Mouse (Mus musculus) kidney, postnatal 10 days (tissue): ENCODE measurements around the gene Ociad1.
A peak's percentile ranks its signal among the peaks of the same experiment; 100 is the strongest.

ENCODE experiments used
- DNase-seq: peaks from one replicate; pipeline ENCODE4 v3.0.0; 2021; ENCODE audit warnings: mixed read lengths

Ociad1 gene

GRCm38 (mm10) chr5:73340723-73341235 is 48.2 kb downstream of the Ociad1 start, which contains the start of gene Ociad2:
Gene Ociad2 (minus strand): TSS chr5:73341028.
- DNase-seq, result no peak

- DNase-seq, result no peak
These were observed 50.2 kb downstream of the Ociad1 start for GRCm38 (mm10) chr5:73342701-73343355.

DNA sequence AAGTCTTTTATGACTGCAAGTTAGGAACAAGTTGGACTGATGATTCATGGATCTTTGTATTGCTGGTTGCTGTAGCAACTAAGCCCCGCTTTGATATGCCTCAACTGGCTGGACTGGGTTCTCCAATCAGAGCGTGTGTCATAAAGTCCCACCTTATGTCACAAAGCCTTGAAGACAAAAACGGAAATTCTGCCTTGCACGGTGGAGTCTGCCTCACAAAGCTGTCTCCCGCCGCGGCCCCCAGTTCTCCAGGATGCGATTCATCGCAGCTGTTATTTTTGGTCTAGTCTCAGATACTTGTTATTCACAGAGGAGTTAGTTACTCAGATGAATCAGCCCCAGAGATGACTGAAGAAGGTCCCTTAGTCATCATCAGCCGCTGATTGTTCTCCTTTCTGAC is 51.7 kb downstream of the Ociad1 start:
- peak; percentile 53 for DNase-seq

- DNase-seq, result no peak
These were observed 52.7 kb downstream of the Ociad1 start for GRCm38 (mm10) chr5:73345254-73345653.

GRCm38 (mm10) chr5:73349514-73349913 is 56.9 kb downstream of the Ociad1 start:
- DNase-seq, result no peak

DNA sequence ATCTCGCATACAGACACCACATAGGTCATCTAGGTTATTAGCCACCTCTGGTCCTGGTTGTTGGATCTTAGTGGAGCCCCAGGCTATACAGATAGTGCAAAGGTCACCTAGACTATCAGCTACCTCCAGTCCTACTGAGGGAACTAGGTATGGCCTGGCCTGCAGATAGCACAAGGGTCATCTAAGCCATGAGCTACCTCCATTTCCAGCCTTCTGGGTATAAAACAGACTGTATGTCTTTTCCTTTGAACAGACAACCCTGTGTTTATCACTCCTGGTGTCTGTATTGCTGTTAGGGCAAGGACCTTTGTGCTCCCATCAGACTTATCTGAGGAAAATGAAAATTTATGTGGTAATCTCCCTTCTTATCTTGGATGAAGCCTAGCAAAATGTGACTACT is 59.2 kb downstream of the Ociad1 start:
- DNase-seq, result no peak

GRCm38 (mm10) chr5:73353519-73353918 is 60.9 kb downstream of the Ociad1 start:
- peak; percentile 31 for DNase-seq

DNA sequence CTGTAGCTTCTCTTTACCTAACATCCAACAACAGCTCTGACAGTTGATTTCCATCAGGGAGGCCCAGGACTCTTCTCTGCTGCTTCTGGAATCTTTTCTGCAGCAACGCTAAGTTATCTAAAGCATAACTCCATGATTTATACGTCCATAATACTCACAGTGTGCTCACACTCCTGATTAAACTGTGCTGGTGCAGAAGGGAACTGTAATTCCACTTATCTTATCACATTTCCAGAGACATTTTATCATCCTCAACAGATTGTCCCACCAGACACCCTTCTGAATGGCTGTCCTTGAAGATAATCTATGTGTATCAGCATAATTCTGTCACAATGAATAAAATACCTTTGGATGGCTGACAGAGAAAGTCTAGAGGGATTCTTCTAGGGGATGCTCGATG is 61.4 kb downstream of the Ociad1 start:
- DNase-seq, result no peak

- no peak for DNase-seq
These were observed 62.8 kb downstream of the Ociad1 start for GRCm38 (mm10) chr5:73355393-73355792.

- no peak for DNase-seq
These were observed 66.7 kb downstream of the Ociad1 start for GRCm38 (mm10) chr5:73359134-73359751.

- DNase-seq, result no peak
These were observed 67.2 kb downstream of the Ociad1 start for GRCm38 (mm10) chr5:73359752-73360141.

DNA sequence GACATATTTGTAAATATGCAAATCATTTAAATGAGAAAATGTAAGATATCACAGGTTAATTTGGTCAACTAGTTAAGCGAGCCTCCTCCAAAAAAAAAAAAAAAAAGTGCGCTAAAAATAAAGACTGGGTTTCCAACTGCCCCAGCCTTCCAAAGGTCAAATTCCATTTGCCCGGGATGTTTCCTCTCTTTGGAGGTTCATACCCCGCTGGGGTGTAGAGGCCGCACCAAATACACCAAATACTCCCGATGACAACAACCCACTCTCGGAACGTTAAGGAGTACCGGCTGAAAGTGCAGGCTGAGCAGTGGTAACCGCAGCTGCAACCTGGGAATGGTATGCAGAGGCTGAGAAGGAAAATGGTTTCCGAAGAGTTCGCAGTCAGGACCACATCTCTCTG is 67.7 kb downstream of the Ociad1 start:
- no peak for DNase-seq

DNA sequence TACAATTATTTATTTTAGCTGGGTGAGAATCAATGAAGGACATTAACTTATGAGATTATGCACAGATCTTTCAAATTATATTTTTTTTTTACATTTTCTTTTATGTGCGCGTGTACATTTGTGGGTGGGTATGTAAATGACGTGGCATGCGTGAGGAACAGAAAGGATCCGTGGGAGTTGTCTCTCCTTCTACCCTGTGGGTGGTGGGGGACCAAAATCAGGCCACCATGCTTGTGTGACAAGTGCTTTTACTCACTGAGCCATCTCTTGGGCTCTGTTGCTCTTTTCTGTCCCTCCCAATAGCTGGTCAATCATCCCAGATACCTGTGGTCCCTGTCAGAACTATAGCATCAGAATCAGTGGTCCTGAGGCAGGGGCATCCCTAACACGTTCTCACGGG is 69.8 kb downstream of the Ociad1 start:
- DNase-seq, result no peak

DNA sequence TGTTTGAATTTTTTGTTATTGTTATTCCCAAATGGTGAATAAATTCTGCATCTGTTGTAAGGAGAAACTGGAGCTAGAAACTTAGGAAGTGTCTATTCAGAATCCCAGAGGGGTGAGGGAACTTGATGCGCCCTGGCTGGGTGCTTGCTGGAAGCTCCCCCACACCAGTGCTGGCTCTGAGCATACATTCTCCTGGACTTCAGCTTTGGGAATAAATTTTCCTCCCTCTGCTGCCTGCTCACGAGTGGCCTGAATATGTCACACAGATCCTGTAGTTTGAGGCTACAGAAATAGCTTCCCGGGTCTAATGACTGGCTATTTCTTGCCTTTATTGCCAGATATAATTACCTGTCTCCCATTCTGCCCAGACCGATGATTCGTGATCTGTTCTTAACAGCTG is 70.2 kb downstream of the Ociad1 start:
- DNase-seq, result peak; percentile 29
